Mouse (Mus musculus) brain, adult 10 weeks (tissue): ENCODE data around the gene Fam49a. TPM values are rescaled to one million over a fixed set of nuclear protein-coding genes. Genes with fewer than 3 reads are reported as not detected.

ENCODE experiments used
- polyA plus RNA-seq: library from polyadenylated mRNA; stranded (reverse); fragments of 350-450 nt; fragmentation: Illumina TruSeq; extraction: RNeasy Lipid Tissue Mini Kit (QIAGEN cat#74804); gene quantifications from one replicate; pipeline ENCODE4 v1.2.3, GENCODE M21; 2015; ENCODE audit warnings: low read depth, low replicate concordance

Fam49a gene
- 111 TPM for polyA plus RNA-seq

GRCm38 (mm10) chr12:12261987-12262971 is at the start of gene Fam49a:
Fam49a (plus strand) TSS chr12:12262139.

